Comparison of ENCODE assay signal across 16 mouse cellular contexts in genomic region chr3:40480258-40480951, GRCm38 (mm10). TPM values are rescaled to one million over a fixed set of nuclear protein-coding genes. Genes with fewer than 3 reads are reported as not detected.
DNase-seq lines count a peak whose midpoint lies in the region; ATAC-seq and TF ChIP-seq lines count a peak whose summit lies in the region.
"Had no signal": no experiment of that assay in that cellular context is flagged by ENCODE, and none has a peak within 500 bp of the region (broad histone marks: within the 10 kb centered on the region; RNA-seq: fewer than 3 reads in every experiment).

No protein-coding gene starts in this region.

- DNase-seq in heart, embryonic 10.5 days (ENCODE audit: low spot score): peak; percentile 65
- no peak for DNase-seq in heart, postnatal 36 days
- peak; percentile 3 for DNase-seq in midbrain, postnatal 0 days (ENCODE audit: low spot score)
- DNase-seq in layer of hippocampus, adult 18-20 months (ENCODE audit: low spot score in 2 of 2): no peak
- DNase-seq in urinary bladder, postnatal 25 days (ENCODE audit: low spot score): no peak
- DNase-seq: cerebellum, adult 2 months; heart, adult 18-20 months; kidney, adult 8-10 months; thymus, postnatal 14 days had no signal

- H3K27me3 ChIP-seq in heart, embryonic 10.5 days (ENCODE audit: insufficient read depth, poor library complexity, severe bottlenecking): no peaks in the 10 kb centered on the region
- no peaks in the 10 kb centered on the region for H3K27me3 ChIP-seq in midbrain, postnatal 0 days (ENCODE audit: insufficient read depth, low read length)
- H3K27me3 ChIP-seq in midbrain, embryonic 15.5 days (replicated peaks): no peaks in the 10 kb centered on the region
- no peaks in the 10 kb centered on the region for H3K27me3 ChIP-seq in liver, embryonic 12.5 days (replicated peaks)
- no peaks in the 10 kb centered on the region for H3K27me3 ChIP-seq in intestine, postnatal 0 days (replicated peaks; ENCODE audit: control insufficient read depth, insufficient read depth, low read length)
- H3K27me3 ChIP-seq: hindbrain, embryonic 15.5 days; midbrain, embryonic 12.5 days had no signal

- H3K36me3 ChIP-seq in heart, embryonic 10.5 days: no peaks in the 10 kb centered on the region
- H3K36me3 ChIP-seq in midbrain, postnatal 0 days (ENCODE audit: insufficient read depth, low read length): no peaks in the 10 kb centered on the region
- no peaks in the 10 kb centered on the region for H3K36me3 ChIP-seq in midbrain, embryonic 15.5 days (replicated peaks)
- H3K36me3 ChIP-seq in liver, embryonic 12.5 days: no peaks in the 10 kb centered on the region
- H3K36me3 ChIP-seq in intestine, postnatal 0 days (ENCODE audit: control insufficient read depth, insufficient read depth): no peaks in the 10 kb centered on the region
- H3K36me3 ChIP-seq: hindbrain, embryonic 15.5 days; midbrain, embryonic 12.5 days had no signal

- no peak for ATAC-seq in midbrain, postnatal 0 days (ENCODE audit: low FRiP score)
- no peak for ATAC-seq in midbrain, embryonic 15.5 days (replicated peaks)
- ATAC-seq in liver, embryonic 12.5 days: peak; percentile 88
- no peak for ATAC-seq in intestine, postnatal 0 days
- ATAC-seq: forebrain, embryonic 16.5 days had no signal

- 56% methylated on average over 15 of the region's 15 CpGs for WGBS in heart, embryonic 10.5 days
- 81% methylated on average over 15 of the region's 15 CpGs for WGBS in midbrain, postnatal 0 days
- 80% methylated on average over 15 of the region's 15 CpGs for WGBS in midbrain, embryonic 15.5 days
- 40% methylated on average over 15 of the region's 15 CpGs for WGBS in liver, embryonic 12.5 days (ENCODE audit: insufficient replicate concordance)
- 74% methylated on average over 15 of the region's 15 CpGs for WGBS in intestine, postnatal 0 days

- intact Hi-C loops in heart, postnatal 36 days (cut with DNase I): no loop called here

- H3K4me1 ChIP-seq in heart, embryonic 10.5 days: peaks cover 9% of the 10 kb centered on the region; the same call in 1 of the 2 replicates
- H3K4me1 ChIP-seq in midbrain, postnatal 0 days (ENCODE audit: insufficient read depth, low read length): no peaks in the 10 kb centered on the region
- no peaks in the 10 kb centered on the region for H3K4me1 ChIP-seq in midbrain, embryonic 15.5 days
- peaks cover 7% of the 10 kb centered on the region; the same call in 1 of the 2 replicates for H3K4me1 ChIP-seq in liver, embryonic 12.5 days
- H3K4me1 ChIP-seq in intestine, postnatal 0 days (replicated peaks; ENCODE audit: control insufficient read depth, insufficient read depth, low read length): no peaks in the 10 kb centered on the region
- H3K4me1 ChIP-seq: hindbrain, embryonic 15.5 days; midbrain, embryonic 12.5 days had no signal

- H3K9me3 ChIP-seq in heart, embryonic 10.5 days: no peaks in the 10 kb centered on the region
- no peaks in the 10 kb centered on the region for H3K9me3 ChIP-seq in midbrain, postnatal 0 days (ENCODE audit: low read length)
- no peaks in the 10 kb centered on the region for H3K9me3 ChIP-seq in midbrain, embryonic 15.5 days
- no peaks in the 10 kb centered on the region for H3K9me3 ChIP-seq in liver, embryonic 12.5 days (replicated peaks)
- H3K9me3 ChIP-seq in intestine, postnatal 0 days (ENCODE audit: control insufficient read depth): no peaks in the 10 kb centered on the region
- H3K9me3 ChIP-seq: hindbrain, embryonic 15.5 days; midbrain, embryonic 12.5 days had no signal

- TF ChIP-seq CTCF in midbrain, postnatal 0 days (IDR thresholded peaks at IDR 0.05): no peak
- TF ChIP-seq CTCF in intestine, postnatal 0 days (IDR thresholded peaks at IDR 0.05; ENCODE audit: low read depth): no peak

- no peak overlapping the region for H3K27ac ChIP-seq in heart, embryonic 10.5 days
- H3K27ac ChIP-seq in midbrain, postnatal 0 days (ENCODE audit: low read depth, low read length): no peak overlapping the region
- H3K27ac ChIP-seq in midbrain, embryonic 15.5 days: no peak overlapping the region
- H3K27ac ChIP-seq in liver, embryonic 12.5 days: 0 out of 2 replicates have a peak overlapping the region, but pooled peaks have one; percentile 4
- no peak overlapping the region for H3K27ac ChIP-seq in intestine, postnatal 0 days (ENCODE audit: low read depth, low read length)
- H3K27ac ChIP-seq: hindbrain, embryonic 15.5 days; midbrain, embryonic 12.5 days; stomach, postnatal 0 days had no signal

- H3K4me3 ChIP-seq in heart, embryonic 10.5 days: no peak overlapping the region
- no peak overlapping the region for H3K4me3 ChIP-seq in midbrain, postnatal 0 days (ENCODE audit: low read depth, low read length)
- no peak overlapping the region for H3K4me3 ChIP-seq in midbrain, embryonic 15.5 days
- no peak overlapping the region for H3K4me3 ChIP-seq in liver, embryonic 12.5 days
- H3K4me3 ChIP-seq in intestine, postnatal 0 days (ENCODE audit: low read depth, low read length): no peak overlapping the region
- H3K4me3 ChIP-seq: hindbrain, embryonic 15.5 days; midbrain, embryonic 12.5 days had no signal

- no peak overlapping the region for H3K9ac ChIP-seq in midbrain, postnatal 0 days (replicated peaks; ENCODE audit: low read length, poor library complexity, severe bottlenecking)
- H3K9ac ChIP-seq in midbrain, embryonic 15.5 days: no peak overlapping the region
- no peak overlapping the region for H3K9ac ChIP-seq in liver, embryonic 12.5 days
- no peak overlapping the region for H3K9ac ChIP-seq in intestine, postnatal 0 days (ENCODE audit: low read depth, low read length)
- H3K9ac ChIP-seq: hindbrain, embryonic 15.5 days; midbrain, embryonic 12.5 days had no signal

- no peak overlapping the region for H3K4me2 ChIP-seq in midbrain, postnatal 0 days (ENCODE audit: low read depth, low read length, poor library complexity, severe bottlenecking)
- H3K4me2 ChIP-seq in midbrain, embryonic 15.5 days: no peak overlapping the region
- peak overlapping the region; percentile 29 for H3K4me2 ChIP-seq in liver, embryonic 12.5 days
- H3K4me2 ChIP-seq in intestine, postnatal 0 days (replicated peaks; ENCODE audit: low read depth): no peak overlapping the region
- H3K4me2 ChIP-seq: hindbrain, embryonic 15.5 days; midbrain, embryonic 12.5 days had no signal

RNA-seq across cellular contexts. Expression of gene Intu, which starts 50.7 kb away (rescaled TPM):
- 3.6 and 4.2 TPM in 2 replicates for polyA plus RNA-seq in heart, embryonic 10.5 days (2016; fragmentation: Nextera tagmentation; extraction: Ambion mirVana)
- total RNA-seq in heart, postnatal 36 days (2021): 10 to 100 TPM; 14.8 to 22.1 TPM
- 6.7 and 7.6 TPM in 2 replicates for total RNA-seq in midbrain, postnatal 0 days (2014; rRNA removed)
- polyA plus RNA-seq in midbrain, postnatal 0 days (2015; fragmentation: Nextera tagmentation; extraction: Ambion mirVana): 2.5 TPM in 2 replicates
- 3.2 and 3.7 TPM in 2 replicates for polyA plus RNA-seq in midbrain, embryonic 15.5 days (2015; fragmentation: Nextera tagmentation; extraction: Ambion mirVana)
- 1.2 and 2.0 TPM in 2 replicates for polyA plus RNA-seq in liver, embryonic 12.5 days (2016; fragmentation: Nextera tagmentation; extraction: Ambion mirVana)
- 1 to 10 TPM; 7.0 to 8.8 TPM for total RNA-seq in layer of hippocampus, adult 18-20 months (2021)
- polyA plus RNA-seq in intestine, postnatal 0 days (2015; fragmentation: Nextera tagmentation; extraction: Ambion mirVana): 1.0 and 1.2 TPM in 2 replicates

Comparison
In these comparisons a context has a peak if more than half of its experiments do, and no peak if none do; other contexts are left out.
1. DNase-seq: peak in heart, embryonic 10.5 days (single experiment) and midbrain, postnatal 0 days (single experiment); none in heart, postnatal 36 days (0 of 2), layer of hippocampus, adult 18-20 months (0 of 2) and urinary bladder, postnatal 25 days (single experiment).